Mouse (Mus musculus): ENCODE data around the gene Git1.

The Git1 gene

GRCm38 (mm10) chr11:77501392-77501791 lies 8.0 kb downstream of the Git1 start:
- DNase-seq (ENCODE audit: low spot score in 2 of 2): peak; percentile 37 to 72

- DNase-seq (ENCODE audit: low spot score in 2 of 2): no peak
Observed at GRCm38 (mm10) chr11:77501971-77502370, 8.6 kb downstream of the Git1 start.

- DNase-seq (ENCODE audit: low spot score in 2 of 2): peak in 1 of 2 experiments; percentile 9
Observed at GRCm38 (mm10) chr11:77502481-77502880, 9.1 kb downstream of the Git1 start.

GRCm38 (mm10) chr11:77503511-77503910 lies 10.1 kb downstream of the Git1 start:
- DNase-seq (ENCODE audit: low spot score in 2 of 2): peak; percentile 18 to 32

GRCm38 (mm10) chr11:77504377-77504776 lies 11.0 kb downstream of the Git1 start:
- DNase-seq (ENCODE audit: low spot score in 2 of 2): no peak

GRCm38 (mm10) chr11:77505291-77505980 lies 12.1 kb downstream of the Git1 start:
- DNase-seq (ENCODE audit: low spot score in 2 of 2): peak in 1 of 2 experiments; percentile 19

- DNase-seq (ENCODE audit: low spot score in 2 of 2): peak; percentile 12 to 14
Observed at GRCm38 (mm10) chr11:77506273-77506672, 12.9 kb downstream of the Git1 start.

- DNase-seq (ENCODE audit: low spot score in 2 of 2): peak in 1 of 2 experiments; percentile 17
Observed at GRCm38 (mm10) chr11:77506941-77507340, 13.6 kb downstream of the Git1 start.

- peak; percentile 13 to 38 for DNase-seq (ENCODE audit: low spot score in 2 of 2)
Observed at GRCm38 (mm10) chr11:77507426-77507825, 14.1 kb downstream of the Git1 start.

GRCm38 (mm10) chr11:77508068-77509021 lies 15.0 kb downstream of the Git1 start:
- DNase-seq (ENCODE audit: low spot score in 2 of 2): peak; percentile 79 to 82

GRCm38 (mm10) chr11:77511336-77511735 lies 18.0 kb downstream of the Git1 start:
- DNase-seq (ENCODE audit: low spot score in 2 of 2): no peak

GRCm38 (mm10) chr11:77512891-77513810 lies 19.8 kb downstream of the Git1 start:
- DNase-seq (ENCODE audit: low spot score in 2 of 2): peak; percentile 59 to 70

GRCm38 (mm10) chr11:77513811-77514170 lies 20.4 kb downstream of the Git1 start:
- no peak for DNase-seq (ENCODE audit: low spot score in 2 of 2)

- DNase-seq (ENCODE audit: low spot score in 2 of 2): peak in 1 of 2 experiments; percentile 13
Observed at GRCm38 (mm10) chr11:77514281-77514831, 21.0 kb downstream of the Git1 start.

GRCm38 (mm10) chr11:77514832-77515636 lies 21.7 kb downstream of the Git1 start, which contains the start of gene Abhd15:
Gene Abhd15 (plus strand): TSS chr11:77515121.
- peak; percentile 62 to 67 for DNase-seq (ENCODE audit: low spot score in 2 of 2)

GRCm38 (mm10) chr11:77515637-77516552 lies 22.5 kb downstream of the Git1 start, which contains the start of gene Trp53i13:
Gene Trp53i13 (minus strand): TSS chr11:77515980.
- peak in 1 of 2 experiments; percentile 24 for DNase-seq (ENCODE audit: low spot score in 2 of 2)

- no peak for DNase-seq (ENCODE audit: low spot score in 2 of 2)
Observed at GRCm38 (mm10) chr11:77516553-77517425, 23.4 kb downstream of the Git1 start.
